Mouse (Mus musculus): Measurements from ENCODE around the gene 1700086D15Rik. TPM values are rescaled to one million over a fixed set of nuclear protein-coding genes. Genes with fewer than 3 reads are reported as not detected.

1700086D15Rik gene
- polyA plus RNA-seq, 1 experiment from 2014 or later: not detected

DNA sequence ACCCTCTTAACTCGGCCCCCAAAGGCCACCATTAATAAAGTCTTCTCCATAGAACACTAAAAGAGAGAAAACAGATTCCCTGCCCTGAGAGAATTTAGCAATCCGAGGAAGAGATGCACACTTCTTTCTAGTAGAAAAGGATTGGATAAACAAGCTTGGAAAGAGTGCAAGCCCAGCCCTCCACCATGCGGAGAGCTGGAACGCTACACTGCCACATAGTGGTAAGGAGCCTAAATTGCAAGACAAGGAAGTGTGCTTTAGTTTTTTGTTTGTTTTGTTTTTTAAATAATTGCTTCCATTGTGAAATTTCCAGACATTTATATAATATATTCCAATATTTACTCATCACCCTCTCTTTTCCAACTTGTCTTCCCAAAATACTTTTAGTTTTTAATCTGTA lies 30.6 kb downstream of the 1700086D15Rik start:
- Histone ChIP-seq H3K27ac (no peak overlapping the region), H3K27me3 (replicated peaks) (no peaks in the 10 kb centered on the region), H3K4me2 (no peak overlapping the region), H3K4me3 (replicated peaks) (no peak overlapping the region), H3K9ac (no peak overlapping the region), H3K4me1 (no peaks in the 10 kb centered on the region), H3K9me3 (no peaks in the 10 kb centered on the region), H3K36me3 (no peaks in the 10 kb centered on the region)
- no peak for ATAC-seq (ENCODE audit: insufficient read depth, low FRiP score, low read depth)
- WGBS: 82% methylated on average over 4 of the region's 4 CpGs

DNA sequence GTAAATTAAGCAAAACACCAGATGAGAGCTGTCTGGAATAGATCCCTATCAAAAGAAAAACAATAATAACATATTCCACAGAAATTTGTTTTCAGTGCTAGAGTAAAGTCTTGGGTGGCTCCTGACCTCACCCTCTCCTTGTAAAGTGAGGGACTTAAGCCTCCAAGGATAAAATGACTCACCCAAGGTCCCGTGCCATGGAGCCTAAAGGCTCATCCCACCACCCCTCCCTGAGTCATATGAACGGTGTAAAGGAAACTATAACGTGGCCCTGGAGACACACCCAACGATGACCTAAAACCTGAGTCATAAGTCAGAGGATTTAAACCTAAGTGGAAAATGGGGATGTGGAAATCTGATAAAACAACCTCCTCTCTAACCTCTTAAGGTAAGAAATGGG lies 31.0 kb downstream of the 1700086D15Rik start:
- Histone ChIP-seq H3K36me3 (no peaks in the 10 kb centered on the region), H3K9me3 (no peaks in the 10 kb centered on the region), H3K9ac (no peak overlapping the region), H3K4me2 (no peak overlapping the region), H3K27me3 (replicated peaks) (no peaks in the 10 kb centered on the region), H3K4me1 (no peaks in the 10 kb centered on the region), H3K4me3 (replicated peaks) (no peak overlapping the region), H3K27ac (no peak overlapping the region)
- no peak for ATAC-seq (ENCODE audit: insufficient read depth, low FRiP score, low read depth)
- WGBS: 67% methylated on average over 4 of the region's 4 CpGs

DNA sequence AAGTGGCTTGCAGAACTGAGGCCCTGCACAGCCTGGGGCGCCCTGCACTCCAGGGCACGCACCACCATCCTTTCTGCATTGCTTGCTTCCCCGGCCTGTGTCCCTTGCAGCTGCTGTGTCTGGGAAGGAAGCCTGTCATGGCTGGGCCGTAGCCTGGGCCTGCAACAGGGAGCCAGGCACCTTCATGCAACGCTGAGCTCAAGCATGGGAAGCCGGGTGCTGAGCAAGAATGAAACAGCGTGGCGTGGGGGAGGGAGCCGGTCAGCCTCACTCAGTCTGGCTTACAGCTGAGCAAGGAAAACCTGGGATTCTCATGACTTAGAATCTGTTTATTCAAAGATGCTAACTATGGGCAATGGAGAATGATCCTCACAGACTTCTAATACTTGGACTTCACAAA lies 33.1 kb downstream of the 1700086D15Rik start:
- ATAC-seq (ENCODE audit: insufficient read depth, low FRiP score, low read depth): no peak
- H3K9me3 ChIP-seq: no peaks in the 10 kb centered on the region
- no peak overlapping the region for H3K4me3 ChIP-seq (replicated peaks)
- H3K27ac ChIP-seq: no peak overlapping the region
- no peaks in the 10 kb centered on the region for H3K27me3 ChIP-seq (replicated peaks)
- WGBS: 57% methylated on average over 9 of the region's 9 CpGs
- H3K4me2 ChIP-seq: no peak overlapping the region
- H3K36me3 ChIP-seq: no peaks in the 10 kb centered on the region
- H3K4me1 ChIP-seq: no peaks in the 10 kb centered on the region
- no peak overlapping the region for H3K9ac ChIP-seq

DNA sequence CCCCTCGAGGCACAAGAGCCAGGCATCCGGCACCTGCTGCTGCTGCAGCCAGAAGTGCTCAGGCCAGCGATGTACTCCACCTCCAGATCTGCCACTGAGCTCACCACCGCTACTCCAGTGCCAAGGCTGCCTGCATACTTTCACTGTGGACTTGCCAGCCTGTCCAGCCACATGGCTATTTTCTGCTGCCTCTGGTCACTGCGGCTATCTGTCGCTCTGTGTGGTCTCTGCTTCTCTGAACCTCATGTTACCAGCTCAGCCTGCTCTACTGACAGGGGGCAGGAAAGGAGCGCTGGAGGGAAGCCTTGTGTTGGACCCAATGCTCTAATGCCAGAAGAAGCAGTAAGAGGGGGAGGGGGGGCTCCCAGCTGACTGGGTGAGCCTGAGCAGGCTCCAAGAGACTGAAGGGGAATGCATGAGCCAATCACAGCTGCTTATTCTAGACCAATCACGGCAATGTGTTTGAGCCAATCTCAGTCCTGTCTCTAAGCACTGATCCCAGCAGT lies 34.7 kb downstream of the 1700086D15Rik start:
- ATAC-seq (ENCODE audit: insufficient read depth, low FRiP score, low read depth): peak; percentile 63; the same call in 1 of the 2 replicates
- H3K9me3 ChIP-seq: no peaks in the 10 kb centered on the region
- H3K27ac ChIP-seq: no peak overlapping the region
- H3K4me1 ChIP-seq: no peaks in the 10 kb centered on the region
- no peak overlapping the region for H3K9ac ChIP-seq
- 52% methylated on average over 8 of the region's 8 CpGs for WGBS
- H3K27me3 ChIP-seq (replicated peaks): no peaks in the 10 kb centered on the region
- no peak overlapping the region for H3K4me3 ChIP-seq (replicated peaks)
- H3K4me2 ChIP-seq: no peak overlapping the region
- H3K36me3 ChIP-seq: no peaks in the 10 kb centered on the region

DNA sequence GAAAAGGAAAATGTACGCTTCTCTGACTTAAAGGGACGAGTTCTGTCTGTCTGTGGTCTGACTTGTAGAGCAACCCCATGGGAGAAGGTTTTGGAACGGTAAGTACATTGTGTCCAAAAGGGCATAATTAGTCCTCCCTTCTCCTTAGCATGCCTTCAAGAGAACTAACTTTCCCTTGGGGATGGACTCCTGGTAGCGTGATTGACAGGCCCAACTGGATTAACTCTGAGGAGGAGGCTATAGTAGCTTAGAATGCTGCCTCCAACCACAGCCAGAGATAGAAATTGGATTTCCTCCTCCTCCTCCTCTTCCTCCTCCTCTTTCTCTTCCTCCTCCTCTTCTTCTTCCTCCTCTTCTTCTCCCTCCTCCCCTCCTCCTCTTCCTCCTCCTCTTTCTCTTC lies 39.4 kb downstream of the 1700086D15Rik start:
- no peaks in the 10 kb centered on the region for H3K4me1 ChIP-seq
- 89% methylated on average over 4 of the region's 4 CpGs for WGBS
- no peak overlapping the region for H3K4me3 ChIP-seq (replicated peaks)
- no peak overlapping the region for H3K27ac ChIP-seq
- no peak overlapping the region for H3K9ac ChIP-seq
- no peaks in the 10 kb centered on the region for H3K9me3 ChIP-seq
- H3K36me3 ChIP-seq: no peaks in the 10 kb centered on the region
- no peak overlapping the region for H3K4me2 ChIP-seq
- no peaks in the 10 kb centered on the region for H3K27me3 ChIP-seq (replicated peaks)
- ATAC-seq (ENCODE audit: insufficient read depth, low FRiP score, low read depth): no peak

DNA sequence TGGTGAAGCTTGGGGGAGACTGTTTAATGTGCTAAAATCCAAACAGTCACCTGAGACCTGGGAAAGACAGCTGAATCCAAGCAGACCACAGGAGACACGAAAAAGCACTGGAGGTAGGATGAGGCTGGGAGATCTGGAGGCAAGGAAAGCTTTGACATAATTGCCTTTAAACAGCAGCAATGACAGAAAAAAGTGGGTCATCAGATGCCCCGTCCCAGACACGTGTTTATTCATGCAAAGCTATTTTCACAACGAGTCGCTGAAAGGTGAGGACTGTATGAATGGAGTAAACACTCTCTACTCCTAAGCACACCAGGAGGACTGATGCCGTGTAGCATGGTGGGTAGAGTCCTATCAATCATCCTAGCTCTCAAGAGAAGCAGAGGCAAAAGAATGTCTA lies 43.9 kb downstream of the 1700086D15Rik start:
- Histone ChIP-seq H3K27me3 (replicated peaks) (no peaks in the 10 kb centered on the region), H3K9ac (no peak overlapping the region), H3K36me3 (no peaks in the 10 kb centered on the region), H3K4me3 (replicated peaks) (no peak overlapping the region), H3K9me3 (no peaks in the 10 kb centered on the region), H3K4me1 (peaks cover 12% of the 10 kb centered on the region), H3K27ac (no peak overlapping the region), H3K4me2 (no peak overlapping the region)
- no peak for ATAC-seq (ENCODE audit: insufficient read depth, low FRiP score, low read depth)
- WGBS: 73% methylated on average over 6 of the region's 6 CpGs

DNA sequence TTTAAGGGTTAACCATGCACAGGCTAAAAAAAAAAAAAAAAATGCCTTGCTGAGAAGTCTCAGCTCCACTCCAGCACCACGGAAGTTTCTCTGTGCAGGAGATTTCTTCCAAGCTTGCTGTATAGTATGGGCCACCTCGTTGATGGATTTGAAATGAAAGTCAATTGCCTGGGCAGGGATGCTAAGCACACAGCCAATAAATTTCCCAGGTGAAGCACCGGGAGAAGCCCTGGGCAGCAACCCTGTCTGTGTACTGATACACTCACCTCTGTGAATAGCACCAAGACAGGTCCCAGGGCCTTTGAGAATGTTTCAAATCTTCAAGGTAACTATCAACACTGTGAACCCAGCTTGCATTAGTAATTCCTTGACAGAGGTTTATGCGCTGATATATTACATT lies 47.6 kb downstream of the 1700086D15Rik start:
- Histone ChIP-seq H3K4me1 (peaks cover 19% of the 10 kb centered on the region), H3K27ac (no peak overlapping the region), H3K27me3 (replicated peaks) (no peaks in the 10 kb centered on the region), H3K36me3 (no peaks in the 10 kb centered on the region), H3K9me3 (no peaks in the 10 kb centered on the region), H3K4me2 (no peak overlapping the region), H3K9ac (no peak overlapping the region), H3K4me3 (replicated peaks) (no peak overlapping the region)
- ATAC-seq (ENCODE audit: insufficient read depth, low FRiP score, low read depth): no peak
- 34% methylated on average over 4 of the region's 4 CpGs for WGBS

DNA sequence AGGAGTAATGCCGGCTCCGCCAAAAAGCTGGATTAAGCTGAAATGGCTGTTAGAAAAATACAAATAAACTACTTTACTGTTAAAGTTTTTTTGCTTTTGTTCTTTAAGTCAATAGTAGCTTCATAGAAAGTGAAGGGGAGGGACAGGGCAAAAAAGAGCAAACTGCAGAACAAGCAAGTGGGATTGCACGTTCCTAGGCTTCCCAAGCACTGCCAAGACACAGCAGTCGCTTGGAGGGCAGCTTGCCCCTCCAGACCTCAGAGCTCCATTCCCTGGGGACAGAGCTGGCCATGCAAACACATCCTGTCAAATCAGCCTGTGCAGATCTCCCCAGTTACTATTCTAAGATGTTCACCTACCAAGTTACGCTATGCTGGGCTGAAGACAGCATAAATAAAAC lies 48.0 kb downstream of the 1700086D15Rik start:
- 47% methylated on average over 5 of the region's 5 CpGs for WGBS
- Histone ChIP-seq H3K36me3 (no peaks in the 10 kb centered on the region), H3K4me2 (peak overlapping the region; percentile 4; the same call in 1 of the 2 replicates), H3K9ac (no peak overlapping the region), H3K4me3 (replicated peaks) (no peak overlapping the region), H3K27me3 (replicated peaks) (no peaks in the 10 kb centered on the region), H3K27ac (no peak overlapping the region), H3K9me3 (no peaks in the 10 kb centered on the region), H3K4me1 (peaks cover 19% of the 10 kb centered on the region)
- no peak for ATAC-seq (ENCODE audit: insufficient read depth, low FRiP score, low read depth)

DNA sequence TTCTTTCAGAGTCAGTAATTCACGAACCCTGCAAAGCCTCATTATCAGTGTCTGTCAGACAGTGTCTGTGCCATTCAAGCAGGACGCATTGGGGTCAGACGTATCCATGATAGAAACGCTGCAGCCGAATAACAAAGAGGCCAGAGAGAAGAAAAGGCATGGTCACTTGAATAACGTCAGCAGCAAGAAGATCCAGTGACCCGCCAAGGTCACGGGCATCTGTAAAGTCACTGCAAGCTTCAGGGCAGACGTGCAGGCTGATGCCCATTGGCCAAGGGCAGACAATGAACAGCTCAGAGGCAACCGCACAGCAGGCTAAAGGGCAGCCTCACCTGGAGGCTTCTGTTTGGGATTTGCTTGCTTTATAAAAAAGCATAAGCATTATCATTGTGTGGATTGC lies 49.6 kb downstream of the 1700086D15Rik start:
- Histone ChIP-seq H3K36me3 (no peaks in the 10 kb centered on the region), H3K27ac (no peak overlapping the region), H3K4me3 (replicated peaks) (no peak overlapping the region), H3K4me1 (peaks cover 19% of the 10 kb centered on the region), H3K9me3 (no peaks in the 10 kb centered on the region), H3K27me3 (replicated peaks) (no peaks in the 10 kb centered on the region), H3K4me2 (no peak overlapping the region), H3K9ac (no peak overlapping the region)
- no peak for ATAC-seq (ENCODE audit: insufficient read depth, low FRiP score, low read depth)
- 77% methylated on average over 10 of the region's 10 CpGs for WGBS

DNA sequence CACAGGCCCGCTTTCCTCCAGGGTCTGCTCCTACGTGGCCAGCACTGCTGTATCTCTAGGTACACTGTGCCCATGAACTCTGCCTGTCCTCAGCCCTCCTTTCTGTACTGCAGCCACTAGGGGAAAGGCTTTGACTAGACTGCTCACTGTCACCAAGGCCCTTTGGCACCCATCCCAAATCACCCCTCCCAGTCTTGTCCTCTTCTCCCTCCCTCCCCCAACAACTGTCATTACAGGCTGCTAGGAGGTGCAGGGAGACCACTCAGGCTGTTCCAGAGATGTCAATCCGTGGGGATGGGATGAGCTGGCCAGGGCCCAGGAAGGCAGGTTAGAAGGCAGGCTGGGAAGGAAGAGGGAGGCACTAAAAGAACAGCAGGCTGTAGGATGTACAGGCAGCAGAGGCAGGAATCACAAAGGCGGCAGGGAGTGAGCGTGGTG lies 51.9 kb downstream of the 1700086D15Rik start:
- WGBS: 72% methylated on average over 5 of the region's 5 CpGs
- H3K4me1 ChIP-seq: peaks cover 19% of the 10 kb centered on the region
- no peaks in the 10 kb centered on the region for H3K27me3 ChIP-seq (replicated peaks)
- H3K36me3 ChIP-seq: no peaks in the 10 kb centered on the region
- peak; percentile 47; the same call in 1 of the 2 replicates for ATAC-seq (ENCODE audit: insufficient read depth, low FRiP score, low read depth)
- H3K4me2 ChIP-seq: no peak overlapping the region
- no peak overlapping the region for H3K9ac ChIP-seq
- no peak overlapping the region for H3K27ac ChIP-seq
- H3K4me3 ChIP-seq (replicated peaks): no peak overlapping the region
- no peaks in the 10 kb centered on the region for H3K9me3 ChIP-seq

DNA sequence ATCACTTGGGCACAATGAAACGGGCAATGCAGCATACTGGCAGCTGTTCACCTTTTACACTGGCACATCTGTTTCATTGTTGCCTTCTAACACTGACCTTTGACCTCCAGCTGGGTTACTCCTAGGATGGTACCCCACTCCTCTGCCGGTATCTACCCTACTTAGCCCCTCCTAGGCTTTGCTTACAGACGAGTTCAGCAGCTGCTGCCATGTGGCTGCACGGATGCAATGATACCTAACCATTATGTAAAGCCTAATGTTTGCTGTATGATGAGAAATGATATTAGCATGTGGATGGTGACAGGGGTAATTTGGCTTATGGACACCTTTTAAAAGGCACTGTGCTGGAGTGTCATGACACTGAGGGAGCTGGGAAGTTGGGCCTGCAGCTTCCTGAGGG lies 52.5 kb downstream of the 1700086D15Rik start:
- Histone ChIP-seq H3K4me3 (replicated peaks) (no peak overlapping the region), H3K27ac (no peak overlapping the region), H3K36me3 (no peaks in the 10 kb centered on the region), H3K4me2 (no peak overlapping the region), H3K9me3 (no peaks in the 10 kb centered on the region), H3K4me1 (peaks cover 18% of the 10 kb centered on the region), H3K27me3 (replicated peaks) (no peaks in the 10 kb centered on the region), H3K9ac (no peak overlapping the region)
- WGBS: 65% methylated on average over 4 of the region's 4 CpGs
- ATAC-seq (ENCODE audit: insufficient read depth, low FRiP score, low read depth): no peak

DNA sequence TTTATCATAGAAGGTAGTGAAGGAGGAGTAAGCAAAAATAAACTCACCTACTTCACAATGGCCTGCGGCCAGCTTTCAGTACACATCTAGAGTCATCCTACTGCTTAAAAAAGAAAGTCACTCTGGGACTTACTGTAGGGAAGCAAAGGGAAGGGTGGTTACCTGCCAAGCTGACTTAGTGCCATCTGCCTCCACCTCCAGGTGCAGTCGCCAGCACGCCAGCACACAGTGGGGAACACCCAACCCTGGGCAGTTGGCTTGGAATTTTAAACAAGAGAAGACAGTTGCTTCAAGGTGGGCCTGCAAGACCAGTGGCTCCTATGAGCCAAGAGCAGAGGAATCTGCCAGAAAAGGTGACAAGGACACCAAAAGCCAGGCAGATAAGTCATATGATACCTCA lies 55.6 kb downstream of the 1700086D15Rik start:
- Histone ChIP-seq H3K4me3 (replicated peaks) (no peak overlapping the region), H3K4me2 (no peak overlapping the region), H3K27ac (no peak overlapping the region), H3K4me1 (peaks cover 7% of the 10 kb centered on the region; the same call in 1 of the 2 replicates), H3K36me3 (no peaks in the 10 kb centered on the region), H3K9me3 (no peaks in the 10 kb centered on the region), H3K9ac (no peak overlapping the region), H3K27me3 (replicated peaks) (no peaks in the 10 kb centered on the region)
- no peak for ATAC-seq (ENCODE audit: insufficient read depth, low FRiP score, low read depth)
- 91% methylated on average over 3 of the region's 3 CpGs for WGBS
